Mouse (Mus musculus) left cerebral cortex, postnatal 25 days (tissue): ENCODE data around the gene Gpr132. TPM values are rescaled to one million over a fixed set of nuclear protein-coding genes. Genes with fewer than 3 reads are reported as not detected.
"Not testable (repeated sequence)": the region's sequence is repeated elsewhere in the genome, so short reads cannot be mapped to it uniquely, and the experiment has no call there.

ENCODE experiments used
- DNase-seq, 2 experiments: peaks; one replicate each; pipeline ENCODE4 v3.0.0; 2022; ENCODE audit warnings: low spot score in 2 of 2, mixed read lengths in 1 of 2
- intact Hi-C: fragments of 180-260 bp; cut with DNase I; formaldehyde crosslinking; loops from one replicate; pipeline ENCODE4 v1.15.1; 2025
- total RNA-seq, 2 experiments: library from RNA; stranded (reverse); gene quantifications; 2 replicates each; pipeline ENCODE4 v1.2.3; 2021

Gpr132 gene
- total RNA-seq, 2 experiments from 2014 or later: not detected

DNA sequence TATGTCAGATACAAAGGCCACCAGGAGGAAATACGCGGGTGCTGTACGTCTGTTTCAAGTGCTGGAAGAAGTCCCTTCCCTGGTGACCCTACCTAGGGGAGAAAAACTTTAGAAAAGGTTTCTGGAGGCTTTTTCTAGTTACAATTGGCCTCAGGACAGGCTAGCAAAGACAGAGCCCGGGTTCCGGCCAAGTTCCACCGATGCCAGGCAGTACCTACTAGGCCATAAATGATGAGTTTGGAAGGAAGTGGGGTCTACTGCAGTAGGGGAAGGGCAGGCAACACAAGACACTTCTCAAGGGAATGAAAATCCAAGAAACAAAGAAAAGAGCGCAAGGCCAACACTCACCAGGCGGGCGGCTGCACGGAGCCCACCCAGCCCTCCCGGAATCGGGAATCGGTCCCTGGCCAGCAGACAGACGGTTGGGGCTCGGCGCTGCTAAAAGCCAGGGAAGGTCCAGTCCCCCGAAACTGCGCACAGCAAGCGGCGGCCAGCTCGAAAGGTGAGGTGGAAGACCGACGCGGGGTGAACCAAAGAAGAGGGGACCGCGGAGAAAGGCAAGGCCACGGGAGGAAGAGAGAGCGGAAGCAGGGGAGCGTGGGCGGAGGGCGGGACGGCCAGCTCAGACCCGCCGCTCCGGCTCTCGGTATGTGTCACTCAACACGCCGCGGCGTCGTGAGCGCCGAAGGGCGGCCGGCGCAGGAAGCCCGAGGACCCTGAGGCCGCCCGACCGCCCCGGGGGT lies 39.4 kb downstream of the Gpr132 start:
- peak in 1 of 2 experiments; percentile 69 for DNase-seq
- intact Hi-C loops: loop anchor here (1.0 kb wide), 1 partner anchor 20 kb away; the partner anchor contains the start of gene Clba1

DNA sequence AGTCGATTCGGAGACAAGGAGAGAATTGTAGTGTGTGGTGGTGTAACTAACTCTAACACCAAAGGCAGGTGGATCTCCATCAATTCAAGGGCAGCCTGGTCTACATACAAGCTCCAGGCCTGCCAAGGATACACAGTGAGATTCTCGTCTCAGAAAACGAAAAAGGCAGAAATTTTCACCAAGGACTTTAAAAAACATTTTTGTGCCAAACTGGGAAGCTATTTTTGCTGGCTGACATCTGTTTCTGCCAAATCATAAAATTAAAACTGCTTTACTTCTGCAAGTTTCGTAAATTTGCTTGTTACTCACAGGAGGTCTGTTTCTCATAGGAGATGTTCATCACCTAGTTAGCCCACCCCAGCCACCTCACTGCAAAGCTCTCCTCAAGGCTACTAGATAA lies 42.1 kb downstream of the Gpr132 start:
- intact Hi-C loops: no loop called here
- DNase-seq: peak in 1 of 2 experiments; percentile 70

GRCm38 (mm10) chr12:112823221-112823620 lies 44.8 kb downstream of the Gpr132 start:
- intact Hi-C loops: no loop called here
- no peak for DNase-seq

- intact Hi-C loops: no loop called here
- DNase-seq: no peak
Observed at GRCm38 (mm10) chr12:112822676-112823075, 45.4 kb downstream of the Gpr132 start.

DNA sequence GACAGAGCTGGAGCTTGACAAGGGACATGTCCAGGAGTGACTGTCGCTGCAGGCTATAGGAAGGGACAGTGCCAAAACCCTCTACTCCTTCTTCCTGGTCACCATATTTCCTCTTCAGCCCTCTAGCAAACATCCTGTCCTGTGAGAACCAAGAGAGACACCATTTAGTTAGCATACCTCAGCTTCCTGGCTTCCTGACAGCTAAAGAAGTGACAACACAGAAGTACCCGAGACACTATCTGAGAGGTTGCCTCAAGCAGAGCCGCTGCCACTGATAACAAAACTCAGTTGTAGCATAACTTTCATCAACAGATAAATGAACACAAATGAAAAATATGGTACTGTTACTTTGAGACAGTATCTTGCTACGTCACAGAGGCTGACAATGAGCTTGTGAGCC lies 46.1 kb downstream of the Gpr132 start:
- no peak for DNase-seq
- intact Hi-C loops: no loop called here

- DNase-seq: no peak
- intact Hi-C loops: no loop called here
Observed at GRCm38 (mm10) chr12:112821216-112821615, 46.8 kb downstream of the Gpr132 start.

DNA sequence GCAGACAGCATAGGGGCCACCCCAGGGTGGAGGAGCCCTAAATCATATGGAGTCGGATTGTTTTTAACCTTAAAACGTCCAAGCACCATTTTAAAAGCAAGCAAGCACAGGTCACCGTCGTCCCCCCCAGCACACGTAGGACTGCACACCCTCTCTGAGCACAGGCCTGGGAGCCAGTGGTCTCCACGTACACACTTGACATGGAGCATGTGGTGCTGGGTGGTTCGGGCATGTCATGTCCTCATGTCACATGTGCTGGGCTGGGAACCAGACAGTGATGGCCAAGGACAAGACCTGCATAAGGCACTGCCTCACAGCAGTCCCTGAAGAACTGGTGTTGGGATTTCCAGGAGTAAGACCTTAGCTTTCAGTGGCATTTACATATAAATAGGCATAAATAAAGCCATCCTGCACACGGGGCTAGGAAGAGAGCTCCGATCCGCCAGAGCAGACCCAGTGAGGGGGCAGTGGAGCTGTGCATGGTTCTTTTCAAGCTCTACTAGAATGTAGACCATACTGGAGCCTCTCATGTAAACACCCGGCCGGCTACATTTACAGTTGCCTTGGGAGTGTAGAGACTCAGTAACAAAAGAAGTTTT lies 47.5 kb downstream of the Gpr132 start:
- intact Hi-C loops: no loop called here
- no peak for DNase-seq

GRCm38 (mm10) chr12:112819057-112819662 lies 48.9 kb downstream of the Gpr132 start:
- DNase-seq: no peak
- intact Hi-C loops: no loop called here

DNA sequence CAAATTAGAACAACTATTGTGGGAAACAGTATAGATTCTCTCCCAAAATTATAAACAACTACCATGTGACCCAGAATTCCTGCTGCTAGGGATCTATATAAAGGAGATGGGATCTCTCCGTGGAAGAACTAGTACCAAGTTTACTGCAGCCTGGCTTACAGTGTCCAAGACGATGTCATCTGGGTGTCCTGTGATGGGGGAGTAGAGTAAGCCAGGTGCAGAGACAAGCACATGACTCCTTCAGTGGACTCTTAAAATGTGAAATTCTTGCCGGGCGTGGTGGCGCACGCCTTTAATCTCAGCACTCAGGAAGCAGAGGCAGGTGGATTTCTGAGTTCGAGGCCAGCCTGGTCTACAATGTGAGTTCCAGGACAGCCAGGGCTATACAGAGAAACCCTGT lies 51.2 kb downstream of the Gpr132 start:
- intact Hi-C loops, DNase-seq: not testable (repeated sequence)

- intact Hi-C loops: no loop called here
Observed at GRCm38 (mm10) chr12:112816294-112816693, 51.7 kb downstream of the Gpr132 start.

DNA sequence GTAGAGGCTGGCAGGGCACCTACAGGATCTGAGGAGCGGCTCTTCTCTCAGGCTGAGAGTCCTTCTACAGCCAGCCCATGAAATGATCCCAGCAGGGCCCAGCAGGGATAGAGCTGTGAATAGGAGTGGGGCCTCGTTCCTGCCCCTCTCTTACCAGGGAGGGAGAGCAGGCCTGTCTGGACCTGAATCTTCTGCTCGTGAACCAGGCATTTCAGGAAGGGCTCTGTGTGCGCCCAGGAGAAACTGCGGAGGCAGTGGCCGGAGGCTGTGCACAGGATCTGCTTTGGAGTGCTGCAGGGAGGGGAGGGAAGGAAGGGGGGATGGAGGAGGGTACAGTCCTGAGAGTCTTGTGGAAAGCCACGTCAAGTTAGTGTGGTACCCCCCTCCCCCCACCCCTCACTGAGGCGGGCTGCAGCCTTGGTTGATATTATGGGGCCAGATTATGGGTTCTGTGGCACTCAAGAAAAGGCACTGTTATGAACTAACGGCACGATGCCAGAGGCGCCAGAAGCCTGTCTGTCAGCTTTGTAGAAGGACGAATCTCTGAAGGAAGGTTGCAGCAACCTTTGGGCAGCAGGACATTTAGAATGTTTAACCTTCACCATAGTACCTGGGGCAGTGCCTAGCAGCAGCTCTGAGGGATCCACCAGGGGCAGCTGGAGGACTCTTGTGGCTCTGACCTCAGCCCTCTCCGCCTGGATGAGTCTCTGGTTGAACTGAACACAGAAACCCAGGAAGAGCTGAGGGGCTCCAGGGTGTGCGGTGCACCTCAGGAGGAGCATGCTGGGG lies 53.2 kb downstream of the Gpr132 start:
- no peak for DNase-seq
- intact Hi-C loops: no loop called here

More at GRCm38 (mm10) chr12:112816294-112816693, 51.7 kb downstream of the Gpr132 start:
- DNase-seq: peak; percentile 59 to 71

GRCm38 (mm10) chr12:112813370-112813769 lies 54.7 kb downstream of the Gpr132 start:
- DNase-seq: no peak
- intact Hi-C loops: no loop called here

DNA sequence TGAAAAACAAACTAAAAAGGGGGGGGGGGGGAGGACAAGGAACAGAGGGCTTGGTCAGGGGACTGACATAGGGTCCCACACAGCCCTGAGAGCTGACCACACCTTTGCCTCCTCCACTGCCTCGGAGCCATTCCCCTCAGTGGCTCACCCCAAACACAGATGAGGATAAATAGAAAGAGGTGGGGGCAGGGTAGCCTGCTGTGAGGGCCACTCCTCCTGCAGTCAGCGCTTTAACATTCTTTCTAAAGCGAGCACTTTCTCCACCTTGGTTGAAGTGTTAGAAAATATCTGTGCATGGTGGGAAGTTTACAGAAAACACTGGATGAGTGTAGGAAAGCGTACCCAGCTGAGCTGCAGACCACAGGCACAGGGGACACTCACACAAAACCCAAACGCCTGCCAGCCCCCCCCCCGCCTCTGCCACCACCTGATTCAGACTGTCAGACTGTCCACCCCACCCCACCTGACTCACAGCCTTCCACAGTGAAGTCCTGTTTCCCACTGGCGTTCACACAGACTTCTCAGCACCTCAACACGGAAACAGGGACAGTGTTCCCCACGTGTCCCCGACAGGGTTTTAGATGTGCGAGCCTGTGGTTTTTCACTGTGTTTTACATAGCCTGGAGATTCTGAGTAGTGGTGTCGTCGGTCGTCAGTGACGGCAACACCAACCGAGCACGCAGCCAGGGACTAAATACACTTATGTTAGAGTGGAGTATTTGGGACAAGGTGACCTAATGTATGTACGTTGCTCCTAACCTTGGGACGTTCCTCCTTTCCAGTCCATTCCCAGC lies 57.7 kb downstream of the Gpr132 start:
- DNase-seq: no peak
- intact Hi-C loops: no loop called here

GRCm38 (mm10) chr12:112809641-112810040 lies 58.4 kb downstream of the Gpr132 start:
- intact Hi-C loops: no loop called here
- DNase-seq: no peak

DNA sequence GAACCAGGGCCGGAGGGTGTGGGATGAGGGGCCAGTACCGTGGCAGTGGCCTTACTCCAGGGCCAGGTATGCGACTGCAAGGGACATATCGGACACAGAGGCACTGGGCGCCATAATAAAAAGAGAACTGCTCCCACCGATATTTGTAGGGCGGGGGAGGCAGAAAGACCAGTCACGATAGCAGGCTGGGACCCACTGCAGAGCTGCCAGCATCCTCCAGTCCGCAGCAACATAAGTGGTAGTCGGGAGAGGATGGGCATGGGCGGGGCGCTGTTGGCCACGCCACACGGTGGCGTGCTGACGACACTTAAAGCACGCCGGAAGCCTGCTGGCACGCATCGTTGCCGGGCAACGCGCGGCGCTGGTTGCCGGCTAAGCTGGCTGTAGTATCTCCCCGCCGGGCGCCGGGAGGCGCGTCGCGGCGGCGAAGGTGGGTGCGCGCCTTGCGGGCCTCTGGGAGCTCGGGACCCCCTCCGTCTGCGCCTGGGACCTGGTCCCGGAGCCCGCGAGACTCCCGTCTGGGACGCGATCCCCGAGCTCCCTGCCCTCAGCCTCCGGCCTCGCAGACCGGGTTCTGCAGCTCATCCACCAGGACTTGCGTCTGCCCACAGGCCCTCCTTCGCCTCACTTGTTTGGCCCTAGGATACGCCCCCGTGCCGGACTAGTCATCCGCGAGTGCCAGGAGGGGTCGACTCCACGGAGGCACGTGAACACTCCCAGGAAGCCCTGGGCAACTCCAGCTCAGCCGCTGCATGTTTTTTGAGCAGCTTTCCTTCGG lies 59.3 kb downstream of the Gpr132 start, which contains the start of gene Clba1:
TSS of gene Clba1 (plus strand) at position 351 of the 778 bp plus-strand sequence.
- intact Hi-C loops: loop anchor here (1.0 kb wide), 1 partner anchor 21 kb away; the partner anchor contains the start of gene Cdca4
- peak; percentile 95 to 96 for DNase-seq

DNA sequence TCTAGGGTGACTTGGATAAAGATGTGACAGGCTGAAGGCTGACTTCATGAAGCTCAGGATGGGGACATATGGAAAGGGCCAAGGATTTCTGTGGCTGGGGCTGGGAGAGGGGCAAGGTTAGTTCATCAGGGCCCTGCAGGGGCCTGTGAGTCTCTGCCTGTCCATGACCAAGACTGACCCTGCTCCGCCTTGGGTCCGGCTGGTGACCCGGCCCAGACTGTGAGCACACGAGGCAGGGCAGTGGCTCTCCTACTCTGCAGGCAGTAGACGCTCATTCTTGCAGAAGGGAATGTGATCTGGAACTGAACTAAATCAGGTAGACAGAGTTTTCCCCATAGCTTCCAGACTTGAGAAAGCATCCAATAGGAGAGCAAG lies 59.8 kb downstream of the Gpr132 start:
- DNase-seq: no peak
- intact Hi-C loops: loop anchor here (1.0 kb wide), 1 partner anchor 21 kb away; the partner anchor contains the start of gene Cdca4

- DNase-seq: no peak
- intact Hi-C loops: loop anchor here (1.0 kb wide), 1 partner anchor 22 kb away; the partner anchor contains the start of gene Cdca4
Observed at GRCm38 (mm10) chr12:112807796-112808195, 60.2 kb downstream of the Gpr132 start.

- intact Hi-C loops: no loop called here
- DNase-seq: no peak
Observed at GRCm38 (mm10) chr12:112806044-112806443, 62.0 kb downstream of the Gpr132 start.
